Mouse (Mus musculus): ENCODE measurements around the gene Selplg.

DNA sequence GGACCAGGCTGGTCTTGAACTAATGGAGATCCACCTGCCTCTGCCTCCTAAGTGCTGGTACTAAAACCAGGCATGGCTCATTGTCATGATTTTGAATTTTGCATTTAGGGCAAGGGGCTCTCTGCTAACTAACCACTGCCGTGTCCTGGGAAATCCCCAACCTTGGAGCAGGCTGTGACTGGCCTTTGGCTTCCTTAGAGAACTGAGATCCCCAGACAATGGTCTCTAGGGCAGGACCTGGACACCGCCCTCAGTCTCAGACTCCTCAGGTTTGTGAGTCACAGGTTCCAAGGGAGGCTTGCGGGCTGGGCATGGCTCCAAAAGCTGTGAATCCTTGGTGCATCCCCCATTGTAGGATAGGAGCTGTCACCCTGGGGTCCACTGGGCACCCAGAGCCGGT is 5.8 kb downstream of the Selplg start:
- TF ChIP-seq POLR2A (IDR thresholded peaks at IDR 0.05; ENCODE audit: insufficient read length, low read depth) (no peak), POLR2AphosphoS2 (IDR thresholded peaks at IDR 0.05; ENCODE audit: insufficient read length, low read depth) (no peak), REST (IDR thresholded peaks at IDR 0.05; ENCODE audit: insufficient read depth, insufficient read length) (no peak), USF1 (IDR thresholded peaks at IDR 0.05; ENCODE audit: low read depth) (no peak)

Data from myocyte (in vitro differentiated cells).